Mouse (Mus musculus): ENCODE measurements around the gene Sf3a2.

DNA sequence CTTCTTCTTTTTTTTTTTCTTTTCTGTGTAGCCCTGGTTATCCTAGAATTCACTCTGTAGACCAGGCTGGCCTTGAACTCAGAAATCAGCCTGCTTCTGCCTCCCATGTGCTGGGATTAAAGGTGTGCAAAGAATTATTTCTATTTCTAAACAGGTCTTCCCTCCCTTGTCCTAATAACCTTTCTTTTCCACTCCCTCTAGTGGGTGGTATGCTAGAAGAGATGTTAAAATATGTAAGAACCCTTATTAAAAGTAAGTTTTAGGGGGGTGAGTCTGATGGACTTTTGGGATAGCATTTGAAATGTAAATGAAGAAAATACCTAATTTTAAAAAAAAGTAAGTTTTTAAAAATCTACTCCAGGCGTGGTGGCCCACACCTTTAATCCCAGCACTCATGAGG, 25.3 kb downstream of the Sf3a2 start:
- no peak for TF ChIP-seq CTCF (IDR thresholded peaks at IDR 0.05; ENCODE audit: control insufficient read depth, insufficient read depth, low read length)
- no peak for TF ChIP-seq POLR2A (IDR thresholded peaks at IDR 0.05; ENCODE audit: borderline replicate concordance, control insufficient read depth, low read depth, low read length)

All from bone marrow, adult 2 months (tissue).